Mouse (Mus musculus) midbrain, embryonic 16.5 days (tissue): Measurements from ENCODE around the gene Srrm1. TPM values are rescaled to one million over a fixed set of nuclear protein-coding genes. Genes with fewer than 3 reads are reported as not detected.

Source experiments
- ATAC-seq: fragments of 200-750 bp; cut with Nextera tagmentation; 2 replicates; pipeline ENCODE4 v1.8.0; 2017; ENCODE audit warnings: moderate TSS enrichment
- H3K27ac ChIP-seq: fragments of 300-500 bp; sonication (generic); 2 replicates; pipeline ENCODE4 v1.5.1; 2014; ENCODE audit warnings: mild to moderate bottlenecking, low read length, mixed read lengths
- H3K27me3 ChIP-seq: fragments of 300-500 bp; sonication (generic); 2 replicates; pipeline ENCODE4 v1.6.1; 2014; ENCODE audit warnings: low read depth, low read length, mixed read lengths; ENCODE audit not compliant: control insufficient read depth, insufficient read depth
- H3K36me3 ChIP-seq: fragments of 300-500 bp; sonication (generic); 2 replicates; pipeline ENCODE4 v1.6.1; 2014; ENCODE audit warnings: mild to moderate bottlenecking, low read length, moderate library complexity, mixed read lengths; ENCODE audit not compliant: control insufficient read depth, insufficient read depth
- H3K4me1 ChIP-seq: fragments of 300-500 bp; sonication (generic); 2 replicates; pipeline ENCODE4 v1.6.1; 2014; ENCODE audit warnings: mild to moderate bottlenecking, low read length, mixed read lengths; ENCODE audit not compliant: control insufficient read depth, insufficient read depth
- H3K4me2 ChIP-seq: fragments of 300-500 bp; sonication (generic); 2 replicates; pipeline ENCODE4 v1.6.1; 2014; ENCODE audit warnings: mild to moderate bottlenecking, low read length, mixed read lengths
- H3K4me3 ChIP-seq: fragments of 300-500 bp; sonication (generic); 2 replicates; pipeline ENCODE4 v1.5.1; 2014; ENCODE audit warnings: low read depth, mild to moderate bottlenecking, low read length, moderate library complexity, mixed read lengths
- H3K9ac ChIP-seq: fragments of 300-500 bp; sonication (generic); 2 replicates; pipeline ENCODE4 v1.6.1; 2014; ENCODE audit warnings: low read depth, low read length, mixed read lengths
- H3K9me3 ChIP-seq: fragments of 300-500 bp; sonication (generic); replicated peaks from 2 replicates; pipeline ENCODE4 v1.6.1; 2014; ENCODE audit warnings: mild to moderate bottlenecking, low read length, mixed read lengths; ENCODE audit not compliant: control insufficient read depth, poor library complexity, severe bottlenecking
- WGBS: fragments of 180-500 bp; shearing (Covaris S2); extraction: QIAGEN DNeasy Blood & Tissue Kit; methylation state at CpG from one replicate; pipeline ENCODE4 v1.1.7; 2014; 5-methylcytosine and 5-hydroxymethylcytosine counted together
- polyA plus RNA-seq: library from polyadenylated mRNA; unstranded; fragments of >200 nt; fragmentation: Nextera tagmentation; extraction: Ambion mirVana; gene quantifications from 2 replicates; pipeline ENCODE4 v1.2.1, GENCODE M21; 2015

Gene Srrm1
- 172 and 196 TPM in 2 replicates for polyA plus RNA-seq

GRCm38 (mm10) chr4:135353066-135353793, at the start of gene Srrm1:
Gene Srrm1 (minus strand): TSS chr4:135353321.
- peak; percentile 94 for ATAC-seq
- Histone ChIP-seq H3K4me1 (peaks cover 19% of the 10 kb centered on the region), H3K9ac (peak within 1 kb of the TSS; percentile 99), H3K27me3 (no peaks in the 10 kb centered on the region), H3K27ac (peak within 1 kb of the TSS; percentile 97), H3K4me3 (peak within 1 kb of the TSS; percentile 99), H3K9me3 (no peaks in the 10 kb centered on the region), H3K4me2 (peak within 1 kb of the TSS; percentile 93), H3K36me3 (no peaks in the 10 kb centered on the region)
- WGBS = under 1% methylated on average over 69 of the region's 69 CpGs

DNA sequence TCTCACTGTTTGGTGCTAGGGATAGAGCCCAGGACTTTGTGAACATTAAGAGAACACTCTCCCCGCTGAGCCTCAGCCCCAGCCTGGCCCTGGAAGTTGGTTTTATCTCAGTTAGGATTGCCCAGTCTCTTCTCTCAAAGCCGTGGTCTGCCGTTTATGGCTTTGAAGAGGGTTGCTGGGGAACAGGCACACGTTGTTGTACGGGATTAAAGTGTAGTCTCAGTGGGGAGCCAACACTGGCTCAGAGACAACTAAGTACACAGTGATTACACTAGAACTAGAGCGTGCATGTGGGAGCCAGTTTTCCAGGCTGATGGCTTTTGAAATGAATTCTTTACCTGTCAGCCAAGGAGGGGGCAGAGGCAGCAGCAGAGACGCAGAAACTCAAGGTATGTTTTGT, 48.8 kb upstream of the Srrm1 start:
- ATAC-seq = no peak
- no peak overlapping the region for H3K9ac ChIP-seq
- WGBS = 8% methylated on average over 7 of the region's 7 CpGs
- H3K4me1 ChIP-seq = peaks cover 2% of the 10 kb centered on the region; the same call in 1 of the 2 replicates
- no peak overlapping the region for H3K27ac ChIP-seq
- no peak overlapping the region for H3K4me3 ChIP-seq
- no peak overlapping the region for H3K4me2 ChIP-seq
- H3K9me3 ChIP-seq = no peaks in the 10 kb centered on the region
- no peaks in the 10 kb centered on the region for H3K36me3 ChIP-seq
- H3K27me3 ChIP-seq = peaks cover 23% of the 10 kb centered on the region

- H3K9me3 ChIP-seq = no peaks in the 10 kb centered on the region
- H3K4me2 ChIP-seq = peak within 1 kb of the TSS; percentile 56
- peak within 1 kb of the TSS; percentile 32 for H3K4me3 ChIP-seq
- H3K9ac ChIP-seq = peak within 1 kb of the TSS; percentile 49
- H3K4me1 ChIP-seq = peaks cover 2% of the 10 kb centered on the region; the same call in 1 of the 2 replicates
- under 1% methylated on average over 28 of the region's 29 CpGs for WGBS
- no peak within 1 kb of the TSS for H3K27ac ChIP-seq
- ATAC-seq = no peak
- H3K27me3 ChIP-seq = peaks cover 30% of the 10 kb centered on the region
- H3K36me3 ChIP-seq = no peaks in the 10 kb centered on the region
These were observed 44.9 kb upstream of the Srrm1 start, which contains the start of gene Ncmap for GRCm38 (mm10) chr4:135397991-135398390. Gene Ncmap (minus strand): TSS chr4:135398227.

DNA sequence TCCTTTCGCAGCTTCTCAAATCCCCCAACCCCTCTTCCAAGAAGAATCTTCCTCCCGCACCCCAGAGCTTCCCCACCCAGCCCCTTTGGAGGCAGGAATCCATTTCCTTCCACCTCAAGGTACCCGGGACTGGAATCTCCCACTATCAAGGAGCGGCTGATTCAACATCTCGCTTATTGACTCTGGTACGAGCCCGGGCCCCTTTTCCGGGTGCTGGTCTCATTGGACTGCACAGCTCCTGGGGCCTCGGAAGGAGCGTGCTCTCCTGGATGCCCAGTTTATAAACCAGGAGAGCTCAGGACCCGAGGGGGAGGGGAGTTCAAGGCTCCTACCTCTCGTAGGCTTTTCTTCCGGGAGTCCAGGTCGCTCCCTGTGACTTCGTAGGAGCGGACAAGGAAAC, 44.4 kb upstream of the Srrm1 start:
- Histone ChIP-seq H3K9me3 (no peaks in the 10 kb centered on the region), H3K4me1 (peaks cover 2% of the 10 kb centered on the region; the same call in 1 of the 2 replicates), H3K27ac (no peak overlapping the region), H3K4me2 (peak overlapping the region; percentile 56), H3K4me3 (peak overlapping the region; percentile 32), H3K36me3 (no peaks in the 10 kb centered on the region), H3K27me3 (peaks cover 30% of the 10 kb centered on the region), H3K9ac (peak overlapping the region; percentile 49; the same call in 1 of the 2 replicates)
- ATAC-seq = no peak
- WGBS = 5% methylated on average over 16 of the region's 16 CpGs

- Histone ChIP-seq H3K27ac (no peak overlapping the region), H3K4me3 (no peak overlapping the region), H3K4me2 (no peak overlapping the region), H3K36me3 (no peaks in the 10 kb centered on the region), H3K27me3 (peaks cover 30% of the 10 kb centered on the region), H3K9me3 (no peaks in the 10 kb centered on the region), H3K4me1 (peaks cover 2% of the 10 kb centered on the region; the same call in 1 of the 2 replicates), H3K9ac (no peak overlapping the region)
- 86% methylated on average over 5 of the region's 5 CpGs for WGBS
- no peak for ATAC-seq
These were observed 43.2 kb upstream of the Srrm1 start for GRCm38 (mm10) chr4:135396303-135396702.

DNA sequence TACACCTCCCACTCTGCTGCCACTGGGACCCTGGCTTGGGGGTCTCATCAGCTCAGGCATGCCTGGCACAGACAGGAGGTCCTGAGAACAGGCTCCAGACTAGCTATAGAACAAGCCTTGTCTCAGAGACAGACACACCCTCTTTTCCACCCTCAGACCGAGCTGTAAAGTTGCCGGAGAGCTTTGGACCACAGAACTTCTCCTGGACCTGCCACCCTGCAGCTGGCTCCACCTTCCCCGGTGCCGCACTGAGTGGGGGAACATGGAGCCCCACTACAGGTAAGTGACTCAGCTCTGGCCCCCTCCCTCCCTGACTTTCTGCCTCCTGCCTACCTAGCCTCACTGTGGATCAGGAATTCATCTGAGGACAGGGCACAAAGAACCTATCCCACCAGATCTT, 42.3 kb upstream of the Srrm1 start:
- ATAC-seq = no peak
- Histone ChIP-seq H3K4me1 (peaks cover 2% of the 10 kb centered on the region; the same call in 1 of the 2 replicates), H3K4me3 (no peak overlapping the region), H3K4me2 (no peak overlapping the region), H3K9ac (no peak overlapping the region), H3K9me3 (no peaks in the 10 kb centered on the region), H3K27ac (no peak overlapping the region), H3K27me3 (peaks cover 30% of the 10 kb centered on the region), H3K36me3 (no peaks in the 10 kb centered on the region)
- 86% methylated on average over 4 of the region's 4 CpGs for WGBS

- 87% methylated on average over 7 of the region's 7 CpGs for WGBS
- Histone ChIP-seq H3K36me3 (no peaks in the 10 kb centered on the region), H3K27me3 (peaks cover 29% of the 10 kb centered on the region), H3K4me3 (no peak overlapping the region), H3K4me1 (peaks cover 2% of the 10 kb centered on the region; the same call in 1 of the 2 replicates), H3K27ac (no peak overlapping the region), H3K4me2 (no peak overlapping the region), H3K9me3 (no peaks in the 10 kb centered on the region), H3K9ac (no peak overlapping the region)
- ATAC-seq = no peak
These were observed 41.5 kb upstream of the Srrm1 start for GRCm38 (mm10) chr4:135394666-135395065.

GRCm38 (mm10) chr4:135393381-135393780, 40.3 kb upstream of the Srrm1 start:
- no peaks in the 10 kb centered on the region for H3K36me3 ChIP-seq
- H3K4me1 ChIP-seq = peaks cover 2% of the 10 kb centered on the region; the same call in 1 of the 2 replicates
- H3K9ac ChIP-seq = no peak overlapping the region
- H3K27ac ChIP-seq = no peak overlapping the region
- H3K27me3 ChIP-seq = peaks cover 16% of the 10 kb centered on the region
- ATAC-seq = no peak
- no peaks in the 10 kb centered on the region for H3K9me3 ChIP-seq
- no peak overlapping the region for H3K4me2 ChIP-seq
- WGBS = 84% methylated on average over 6 of the region's 6 CpGs
- H3K4me3 ChIP-seq = no peak overlapping the region

DNA sequence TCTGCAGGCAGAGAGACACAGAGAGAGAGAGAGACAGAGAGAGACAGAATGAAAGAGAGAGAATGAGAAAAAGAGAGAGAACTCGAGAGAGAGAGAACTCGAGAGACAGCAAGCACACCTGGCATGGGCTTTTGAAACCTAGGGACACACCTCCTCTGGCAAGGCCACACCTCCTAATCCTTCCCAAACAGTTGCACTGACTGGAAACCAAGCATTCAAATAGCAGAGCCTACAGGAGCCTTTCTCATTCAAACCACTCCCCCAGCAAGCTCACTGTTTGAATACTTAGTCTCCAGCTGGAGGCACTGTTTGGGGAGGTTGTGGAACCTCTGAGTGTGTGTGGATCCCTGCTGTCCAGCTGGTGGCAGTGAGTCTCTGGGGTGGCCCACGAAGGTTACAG, 39.7 kb upstream of the Srrm1 start:
- H3K4me1 ChIP-seq = peaks cover 1% of the 10 kb centered on the region; the same call in 1 of the 2 replicates
- no peak overlapping the region for H3K9ac ChIP-seq
- H3K4me3 ChIP-seq = no peak overlapping the region
- 79% methylated on average over 3 of the region's 3 CpGs for WGBS
- no peak for ATAC-seq
- H3K27ac ChIP-seq = no peak overlapping the region
- no peaks in the 10 kb centered on the region for H3K36me3 ChIP-seq
- H3K4me2 ChIP-seq = no peak overlapping the region
- H3K9me3 ChIP-seq = no peaks in the 10 kb centered on the region
- H3K27me3 ChIP-seq = peaks cover 11% of the 10 kb centered on the region
